Mouse (Mus musculus): ENCODE results near the gene Gm20388. TPM values are rescaled to one million over a fixed set of nuclear protein-coding genes. Genes with fewer than 3 reads are reported as not detected.
A peak's percentile ranks its signal among the peaks of the same experiment; 100 is the strongest.

Gm20388 gene
- polyA plus RNA-seq, 1 experiment from 2014 or later = 7.4 TPM

DNA sequence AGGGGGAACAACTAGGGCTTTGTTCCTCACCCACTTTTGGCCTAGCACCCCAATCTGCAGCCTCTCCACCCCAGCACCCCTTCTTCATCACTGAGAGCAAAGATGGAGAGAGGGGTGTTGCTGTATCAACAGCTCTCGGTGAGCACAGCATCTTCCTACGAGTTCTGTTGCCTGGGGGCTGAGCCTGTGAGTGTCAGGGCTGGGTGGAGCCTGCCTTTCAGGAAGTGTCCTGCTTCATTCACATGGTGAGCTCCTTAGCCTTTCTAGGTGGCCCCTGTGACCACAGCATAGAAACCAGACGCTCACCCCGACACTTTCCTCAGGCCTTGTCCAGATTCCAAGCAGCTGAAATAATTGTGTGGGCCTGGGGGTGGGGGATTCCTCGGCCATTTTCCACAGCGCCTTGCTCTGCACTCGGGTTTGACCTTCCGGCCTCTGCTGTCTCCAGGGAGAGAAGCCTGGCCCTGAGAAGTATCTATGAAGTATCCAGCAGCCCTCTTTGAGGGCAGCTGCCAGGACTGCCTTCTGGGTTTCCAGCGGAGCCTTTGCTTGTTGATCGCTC, 2244.5 kb downstream of the Gm20388 start:
- no peak overlapping the region for H3K4me2 ChIP-seq (ENCODE audit: low read depth, low read length)
- H3K9ac ChIP-seq (ENCODE audit: low read length) = no peak overlapping the region
- H3K27me3 ChIP-seq (ENCODE audit: control insufficient read depth, insufficient read depth, low read length) = no peaks in the 10 kb centered on the region
- no peaks in the 10 kb centered on the region for H3K4me1 ChIP-seq (ENCODE audit: control insufficient read depth, insufficient read depth, low read length)
- H3K27ac ChIP-seq (ENCODE audit: low read length) = no peak overlapping the region
- no peak for ATAC-seq (ENCODE audit: insufficient read depth, low FRiP score)
- H3K9me3 ChIP-seq (replicated peaks; ENCODE audit: control insufficient read depth, low read length) = no peaks in the 10 kb centered on the region
- WGBS = 42% methylated on average over 10 of the region's 10 CpGs
- no peak overlapping the region for H3K4me3 ChIP-seq (replicated peaks; ENCODE audit: low read length)
- H3K36me3 ChIP-seq (ENCODE audit: control insufficient read depth, insufficient read depth, low read length) = no peaks in the 10 kb centered on the region

DNA sequence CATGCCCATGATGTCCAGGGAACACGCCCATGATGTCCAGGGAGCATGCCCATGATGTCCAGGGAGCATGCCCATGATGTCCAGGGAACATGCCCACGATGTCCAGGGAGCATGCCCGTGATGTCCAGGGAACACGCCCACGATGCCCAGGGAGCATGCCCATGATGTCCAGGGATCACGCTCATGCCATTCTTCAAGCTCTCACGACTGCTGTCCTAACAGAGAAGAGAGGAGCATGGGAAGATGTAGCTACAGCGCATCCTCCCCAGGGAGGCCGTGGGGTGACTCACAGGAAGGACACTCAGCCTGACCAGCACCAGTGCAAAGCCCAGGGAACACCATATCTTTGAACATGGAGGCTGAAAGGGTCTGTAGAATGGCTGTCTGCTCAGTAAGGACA, 2245.3 kb downstream of the Gm20388 start:
- Histone ChIP-seq H3K27me3 (ENCODE audit: control insufficient read depth, insufficient read depth, low read length) (no peaks in the 10 kb centered on the region), H3K4me3 (replicated peaks; ENCODE audit: low read length) (no peak overlapping the region), H3K36me3 (ENCODE audit: control insufficient read depth, insufficient read depth, low read length) (no peaks in the 10 kb centered on the region), H3K4me2 (ENCODE audit: low read depth, low read length) (no peak overlapping the region), H3K9me3 (replicated peaks; ENCODE audit: control insufficient read depth, low read length) (no peaks in the 10 kb centered on the region), H3K9ac (ENCODE audit: low read length) (no peak overlapping the region), H3K27ac (ENCODE audit: low read length) (no peak overlapping the region), H3K4me1 (ENCODE audit: control insufficient read depth, insufficient read depth, low read length) (no peaks in the 10 kb centered on the region)
- WGBS = 90% methylated on average over 9 of the region's 9 CpGs
- ATAC-seq (ENCODE audit: insufficient read depth, low FRiP score) = no peak

DNA sequence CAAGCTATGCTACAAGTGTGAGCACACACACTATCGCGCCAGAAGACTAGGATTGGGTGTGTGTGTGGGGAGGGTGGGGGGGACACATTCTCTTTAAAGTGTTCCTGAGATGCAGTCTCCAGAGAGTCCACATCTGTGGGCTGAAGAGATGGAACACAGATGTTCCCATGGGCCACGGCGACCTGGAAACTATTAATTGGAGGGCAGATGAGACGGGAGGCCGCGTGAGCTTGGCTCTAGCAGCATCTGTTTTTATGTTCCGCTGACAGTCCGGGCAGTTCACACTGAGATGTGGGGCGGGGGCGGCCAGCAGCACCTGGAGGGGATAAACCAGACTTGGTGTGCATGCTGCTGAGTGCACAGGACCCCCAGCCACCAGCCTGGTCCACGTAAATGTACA, 2247.0 kb downstream of the Gm20388 start:
- no peak for ATAC-seq (ENCODE audit: insufficient read depth, low FRiP score)
- Histone ChIP-seq H3K4me3 (replicated peaks; ENCODE audit: low read length) (no peak overlapping the region), H3K9ac (ENCODE audit: low read length) (no peak overlapping the region), H3K9me3 (replicated peaks; ENCODE audit: control insufficient read depth, low read length) (no peaks in the 10 kb centered on the region), H3K36me3 (ENCODE audit: control insufficient read depth, insufficient read depth, low read length) (no peaks in the 10 kb centered on the region), H3K4me1 (ENCODE audit: control insufficient read depth, insufficient read depth, low read length) (no peaks in the 10 kb centered on the region), H3K4me2 (ENCODE audit: low read depth, low read length) (no peak overlapping the region), H3K27me3 (ENCODE audit: control insufficient read depth, insufficient read depth, low read length) (no peaks in the 10 kb centered on the region), H3K27ac (ENCODE audit: low read length) (no peak overlapping the region)
- WGBS = 58% methylated on average over 12 of the region's 12 CpGs

DNA sequence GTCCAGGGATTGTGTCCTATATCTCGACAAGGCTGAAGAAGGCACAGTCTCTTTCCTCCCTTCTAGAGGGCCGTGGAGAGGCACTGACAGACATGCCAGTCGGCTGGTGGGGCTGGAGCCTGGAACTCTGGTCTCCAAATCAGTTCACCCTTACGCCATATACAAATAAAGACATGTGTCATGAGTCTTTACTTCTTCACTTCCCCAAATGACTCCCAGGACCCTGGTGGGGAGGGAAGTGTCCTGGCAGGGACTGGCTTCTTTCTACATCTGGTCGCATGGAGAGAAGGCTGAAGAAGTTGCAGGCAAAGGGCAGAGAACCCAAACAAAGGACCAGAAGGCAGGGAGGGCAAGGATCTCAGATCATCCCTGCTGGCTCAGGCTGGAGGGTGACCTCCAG, 2249.5 kb downstream of the Gm20388 start:
- no peak for ATAC-seq (ENCODE audit: insufficient read depth, low FRiP score)
- WGBS = 73% methylated on average over 5 of the region's 5 CpGs
- Histone ChIP-seq H3K27me3 (ENCODE audit: control insufficient read depth, insufficient read depth, low read length) (no peaks in the 10 kb centered on the region), H3K4me3 (replicated peaks; ENCODE audit: low read length) (no peak overlapping the region), H3K27ac (ENCODE audit: low read length) (no peak overlapping the region), H3K9ac (ENCODE audit: low read length) (no peak overlapping the region), H3K9me3 (replicated peaks; ENCODE audit: control insufficient read depth, low read length) (no peaks in the 10 kb centered on the region), H3K36me3 (ENCODE audit: control insufficient read depth, insufficient read depth, low read length) (no peaks in the 10 kb centered on the region), H3K4me2 (ENCODE audit: low read depth, low read length) (no peak overlapping the region), H3K4me1 (ENCODE audit: control insufficient read depth, insufficient read depth, low read length) (no peaks in the 10 kb centered on the region)

DNA sequence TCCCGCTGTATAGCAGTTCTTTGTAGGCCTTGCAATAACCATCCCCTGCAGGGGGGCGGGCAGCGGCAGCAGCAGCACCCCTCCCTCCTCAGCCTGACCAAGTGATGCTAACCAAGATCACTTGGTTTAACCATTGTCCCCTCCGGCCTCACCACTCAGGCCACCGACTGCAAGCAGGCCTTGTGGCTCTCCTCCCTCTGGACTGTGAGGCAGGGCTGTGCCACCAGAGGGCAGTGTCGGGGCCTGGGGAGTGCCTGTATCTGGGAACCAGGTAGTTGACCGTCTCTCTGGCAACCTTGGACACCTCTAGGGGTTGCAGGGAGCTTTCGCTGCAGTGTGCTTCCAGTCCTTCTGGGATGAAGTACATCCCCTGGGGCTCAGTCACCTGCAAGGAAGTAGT, 2252.4 kb downstream of the Gm20388 start:
- Histone ChIP-seq H3K27ac (ENCODE audit: low read length) (no peak overlapping the region), H3K9me3 (replicated peaks; ENCODE audit: control insufficient read depth, low read length) (no peaks in the 10 kb centered on the region), H3K36me3 (ENCODE audit: control insufficient read depth, insufficient read depth, low read length) (no peaks in the 10 kb centered on the region), H3K4me2 (ENCODE audit: low read depth, low read length) (no peak overlapping the region), H3K4me1 (ENCODE audit: control insufficient read depth, insufficient read depth, low read length) (no peaks in the 10 kb centered on the region), H3K27me3 (ENCODE audit: control insufficient read depth, insufficient read depth, low read length) (no peaks in the 10 kb centered on the region), H3K4me3 (replicated peaks; ENCODE audit: low read length) (no peak overlapping the region), H3K9ac (ENCODE audit: low read length) (no peak overlapping the region)
- ATAC-seq (ENCODE audit: insufficient read depth, low FRiP score) = peak; percentile 45; the same call in 1 of the 2 replicates
- WGBS = 36% methylated on average over 8 of the region's 8 CpGs

DNA sequence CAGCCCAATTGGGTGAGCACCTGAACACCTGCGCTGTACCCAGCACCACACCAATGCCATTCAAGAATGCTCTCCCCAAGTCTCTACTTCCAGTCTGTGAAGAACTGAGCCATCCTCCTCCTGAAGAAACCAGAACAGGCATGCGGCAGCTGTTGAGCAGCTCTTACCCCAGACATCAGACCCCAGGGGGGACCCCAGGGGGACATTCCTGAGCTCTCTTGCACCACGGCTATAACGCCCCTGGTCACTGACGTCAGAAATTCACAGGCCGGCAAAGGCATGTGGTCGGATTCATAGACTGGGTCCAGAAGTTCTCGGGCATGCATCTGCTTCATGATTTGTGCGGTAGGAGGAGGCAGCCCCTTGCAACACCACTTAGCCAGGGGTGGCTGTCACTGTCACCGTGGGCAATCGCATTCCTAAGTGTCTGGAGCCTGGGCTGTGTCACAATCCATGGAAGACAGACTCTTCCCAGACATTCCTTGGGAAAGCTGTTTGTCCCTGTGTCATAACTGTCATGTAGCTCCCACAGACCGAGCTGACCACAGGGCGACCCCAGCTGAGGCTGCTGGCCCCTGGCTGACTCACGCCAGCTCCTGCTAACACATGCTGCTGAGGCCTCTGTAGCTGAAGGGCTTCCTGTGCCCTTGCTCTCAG, 2256.7 kb downstream of the Gm20388 start:
- Histone ChIP-seq H3K27ac (ENCODE audit: low read length) (no peak overlapping the region), H3K36me3 (ENCODE audit: control insufficient read depth, insufficient read depth, low read length) (no peaks in the 10 kb centered on the region), H3K4me3 (replicated peaks; ENCODE audit: low read length) (no peak overlapping the region), H3K9me3 (replicated peaks; ENCODE audit: control insufficient read depth, low read length) (no peaks in the 10 kb centered on the region), H3K27me3 (ENCODE audit: control insufficient read depth, insufficient read depth, low read length) (no peaks in the 10 kb centered on the region), H3K4me1 (ENCODE audit: control insufficient read depth, insufficient read depth, low read length) (no peaks in the 10 kb centered on the region), H3K9ac (ENCODE audit: low read length) (no peak overlapping the region), H3K4me2 (ENCODE audit: low read depth, low read length) (no peak overlapping the region)
- ATAC-seq (ENCODE audit: insufficient read depth, low FRiP score) = no peak
- WGBS = 65% methylated on average over 14 of the region's 14 CpGs

DNA sequence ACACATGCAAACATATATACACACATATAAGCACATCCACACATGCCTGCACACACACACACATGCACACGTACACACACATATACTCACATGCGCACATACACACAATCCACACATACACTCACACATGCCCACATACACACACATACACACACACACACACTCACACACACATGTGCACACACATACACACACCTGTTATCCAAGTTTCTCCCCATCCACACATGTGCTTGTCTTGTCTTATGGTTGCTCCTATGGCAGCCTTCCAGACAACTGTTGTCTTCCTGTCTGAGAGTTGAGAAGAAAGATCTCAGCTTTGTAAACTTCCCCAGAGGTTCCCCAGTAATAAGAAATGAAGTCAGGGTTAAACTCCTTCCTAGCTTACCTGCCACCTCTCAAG, 2258.8 kb downstream of the Gm20388 start:
- no peak for ATAC-seq (ENCODE audit: insufficient read depth, low FRiP score)
- Histone ChIP-seq H3K9ac (ENCODE audit: low read length) (no peak overlapping the region), H3K4me2 (ENCODE audit: low read depth, low read length) (no peak overlapping the region), H3K27me3 (ENCODE audit: control insufficient read depth, insufficient read depth, low read length) (no peaks in the 10 kb centered on the region), H3K4me3 (replicated peaks; ENCODE audit: low read length) (no peak overlapping the region), H3K36me3 (ENCODE audit: control insufficient read depth, insufficient read depth, low read length) (no peaks in the 10 kb centered on the region), H3K4me1 (ENCODE audit: control insufficient read depth, insufficient read depth, low read length) (no peaks in the 10 kb centered on the region), H3K9me3 (replicated peaks; ENCODE audit: control insufficient read depth, low read length) (no peaks in the 10 kb centered on the region), H3K27ac (ENCODE audit: low read length) (no peak overlapping the region)
- 94% methylated on average over 2 of the region's 2 CpGs for WGBS

DNA sequence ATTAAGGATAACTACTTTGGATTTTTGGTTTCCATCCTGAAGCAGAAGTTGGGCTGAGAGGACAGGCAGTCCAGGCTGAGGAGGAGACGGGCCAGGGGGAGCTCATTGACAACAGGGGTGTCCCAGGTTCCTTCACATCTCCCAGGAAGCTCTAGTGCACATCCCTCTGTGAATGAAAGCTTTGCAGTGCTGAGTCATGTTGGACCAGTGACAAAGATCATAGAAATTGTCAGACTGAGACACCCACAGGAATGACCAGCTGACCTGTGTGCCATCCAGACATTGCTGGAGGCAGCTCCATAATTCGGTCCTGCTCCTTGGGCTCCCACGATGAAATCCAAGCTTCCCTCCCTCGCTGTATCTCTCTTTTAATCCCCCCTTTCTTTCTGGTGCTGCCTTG, 2261.2 kb downstream of the Gm20388 start:
- no peaks in the 10 kb centered on the region for H3K27me3 ChIP-seq (ENCODE audit: control insufficient read depth, insufficient read depth, low read length)
- ATAC-seq (ENCODE audit: insufficient read depth, low FRiP score) = no peak
- no peak overlapping the region for H3K9ac ChIP-seq (ENCODE audit: low read length)
- H3K4me2 ChIP-seq (ENCODE audit: low read depth, low read length) = no peak overlapping the region
- H3K36me3 ChIP-seq (ENCODE audit: control insufficient read depth, insufficient read depth, low read length) = no peaks in the 10 kb centered on the region
- WGBS = 87% methylated on average over 4 of the region's 4 CpGs
- H3K27ac ChIP-seq (ENCODE audit: low read length) = no peak overlapping the region
- no peaks in the 10 kb centered on the region for H3K4me1 ChIP-seq (ENCODE audit: control insufficient read depth, insufficient read depth, low read length)
- H3K4me3 ChIP-seq (replicated peaks; ENCODE audit: low read length) = no peak overlapping the region
- no peaks in the 10 kb centered on the region for H3K9me3 ChIP-seq (replicated peaks; ENCODE audit: control insufficient read depth, low read length)

DNA sequence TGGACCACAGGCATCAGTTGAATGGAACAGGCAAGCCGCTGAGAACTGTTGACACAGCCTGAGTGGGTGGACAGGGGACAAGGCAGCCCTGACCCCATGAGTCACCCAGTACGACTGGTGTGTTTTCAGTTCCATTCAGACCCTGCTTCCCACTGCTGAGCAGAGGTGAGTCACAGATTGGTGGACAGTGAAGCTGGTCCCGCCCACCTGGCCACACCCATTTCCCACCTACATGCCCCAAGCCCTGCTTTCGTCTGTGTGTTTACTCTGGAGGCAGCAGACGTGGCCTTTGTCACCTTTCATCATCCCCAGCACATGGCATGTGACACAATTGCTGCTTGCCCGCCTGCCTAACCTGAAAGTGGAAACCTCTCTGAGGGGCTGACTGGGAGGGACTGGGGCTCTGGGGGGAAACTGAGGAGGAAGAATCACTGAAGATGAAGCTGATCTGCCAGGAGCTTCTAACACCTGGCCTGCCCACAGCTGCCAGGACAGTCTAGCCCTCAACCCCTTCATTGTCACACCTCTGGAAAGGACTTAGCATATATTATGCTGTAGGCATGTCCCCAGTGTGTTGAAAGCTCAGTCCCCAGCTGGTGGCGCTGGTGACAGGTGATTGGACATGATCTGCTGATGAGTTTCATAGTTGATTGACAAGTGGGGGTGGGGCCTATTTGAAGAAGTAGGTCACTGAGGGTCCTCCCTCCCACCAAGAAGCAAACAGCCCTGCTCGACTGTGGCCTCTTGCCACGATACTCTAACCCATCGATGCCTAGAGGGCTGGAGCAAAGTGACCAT, 2263.7 kb downstream of the Gm20388 start:
- no peaks in the 10 kb centered on the region for H3K9me3 ChIP-seq (replicated peaks; ENCODE audit: control insufficient read depth, low read length)
- no peaks in the 10 kb centered on the region for H3K4me1 ChIP-seq (ENCODE audit: control insufficient read depth, insufficient read depth, low read length)
- ATAC-seq (ENCODE audit: insufficient read depth, low FRiP score) = peak; percentile 89
- H3K4me2 ChIP-seq (ENCODE audit: low read depth, low read length) = no peak overlapping the region
- no peak overlapping the region for H3K4me3 ChIP-seq (replicated peaks; ENCODE audit: low read length)
- H3K36me3 ChIP-seq (ENCODE audit: control insufficient read depth, insufficient read depth, low read length) = no peaks in the 10 kb centered on the region
- H3K27ac ChIP-seq (ENCODE audit: low read length) = no peak overlapping the region
- no peaks in the 10 kb centered on the region for H3K27me3 ChIP-seq (ENCODE audit: control insufficient read depth, insufficient read depth, low read length)
- H3K9ac ChIP-seq (ENCODE audit: low read length) = no peak overlapping the region
- WGBS = 37% methylated on average over 10 of the region's 10 CpGs
